Mouse (Mus musculus) brain, embryonic 14.5 days (tissue): ENCODE data around the gene Klhdc4.

Source experiments
- CTCF ChIP-seq: fragments of 200-500 bp; IDR thresholded peaks from 2 replicates; pipeline ENCODE4 v1.5.1; 2012; ENCODE audit warnings: inconsistent platforms, mild to moderate bottlenecking, moderate library complexity, borderline replicate concordance; ENCODE audit not compliant: insufficient read depth, insufficient read length; ENCODE audit errors: extremely low read depth
- POLR2A ChIP-seq: fragments of 200-500 bp; IDR thresholded peaks from 2 replicates; pipeline ENCODE4 v1.6.1; 2012; ENCODE audit warnings: mild to moderate bottlenecking, inconsistent platforms, borderline replicate concordance; ENCODE audit not compliant: poor library complexity, insufficient read depth, insufficient read length, severe bottlenecking; ENCODE audit errors: extremely low read depth

DNA sequence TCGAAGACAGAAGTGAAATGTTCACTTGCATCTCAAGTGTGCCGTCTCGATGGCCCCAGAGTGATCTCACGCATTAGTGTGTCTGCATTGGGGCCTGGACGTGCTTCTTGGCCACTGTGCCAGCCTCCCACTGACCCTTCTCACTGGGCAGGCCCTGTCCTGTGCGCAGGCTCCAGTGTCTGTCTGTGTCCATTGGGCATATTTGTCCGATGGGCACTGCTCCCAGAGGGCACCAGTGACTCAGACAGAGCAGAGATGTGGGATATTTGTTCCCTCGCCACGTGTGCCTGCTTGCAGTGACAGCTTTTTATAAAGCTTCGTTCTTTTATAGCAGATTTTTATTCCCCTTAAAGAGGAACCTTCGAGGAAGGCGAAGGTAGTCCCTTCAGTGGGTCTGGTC, 55.5 kb downstream of the Klhdc4 start:
- TF ChIP-seq CTCF (no peak), POLR2A (no peak)
